Mouse (Mus musculus): ENCODE data around the gene Serinc4. TPM values are rescaled to one million over a fixed set of nuclear protein-coding genes. Genes with fewer than 3 reads are reported as not detected.

Gene Serinc4
- total and polyA plus RNA-seq, 3 experiments = 0.38 to 1.2 TPM; not detected in 1

DNA sequence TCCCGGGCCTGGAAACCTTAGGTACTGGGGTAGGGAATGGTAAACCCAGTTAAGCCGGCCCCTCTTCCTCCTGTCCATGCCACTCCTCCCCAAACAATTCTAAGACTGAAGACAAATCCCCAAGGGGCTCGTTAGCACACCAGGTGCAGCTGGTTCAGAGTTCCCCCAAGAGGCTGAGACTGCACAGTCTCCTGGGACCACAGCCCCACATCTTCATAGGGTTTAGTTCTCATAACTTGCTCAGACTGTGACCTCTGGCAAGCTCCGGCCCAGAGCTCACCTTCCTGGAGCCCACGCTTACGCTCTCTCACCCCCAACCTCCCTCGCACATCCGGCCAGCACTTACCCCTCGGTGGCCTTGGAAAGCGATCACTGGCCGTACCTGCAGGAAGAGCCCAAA, 14.8 kb downstream of the Serinc4 start:
- Histone ChIP-seq H3K9ac (ENCODE audit: control insufficient read depth, low read depth, low read length, poor library complexity, severe bottlenecking) (no peak overlapping the region), H3K79me2 (ENCODE audit: control insufficient read depth, insufficient read depth, low read length, poor library complexity) (no peaks in the 10 kb centered on the region), H3K27ac (ENCODE audit: control insufficient read depth, low read depth, low read length) (no peak overlapping the region), H3K9me3 (replicated peaks; ENCODE audit: insufficient read depth, low read length) (no peaks in the 10 kb centered on the region), H3K27me3 (ENCODE audit: control insufficient read depth in 1 of 2, insufficient read depth in 2 of 2, low read length in 2 of 2) (no peaks in the 10 kb centered on the region), H3K36me3 (ENCODE audit: control insufficient read depth in 1 of 2, insufficient read depth in 2 of 2, low read length in 2 of 2) (peaks cover 5 to 13% of the 10 kb centered on the region in 2 experiments; a peak in 3 of 4 replicates), H3K4me1 (ENCODE audit: control insufficient read depth in 1 of 2, insufficient read depth in 2 of 2, low read length in 2 of 2) (peaks cover 9 to 23% of the 10 kb centered on the region in 2 experiments), H3K4me3 (ENCODE audit: control insufficient read depth in 1 of 2, insufficient read depth in 1 of 2, low read depth in 2 of 2, low read length in 2 of 2) (no peak overlapping the region)
- no peak for TF ChIP-seq BHLHE40 (IDR thresholded peaks at IDR 0.05; ENCODE audit: borderline replicate concordance, low read depth, low read length)
- TF ChIP-seq ZC3H11A (IDR thresholded peaks at IDR 0.05; ENCODE audit: low read depth, low read length) = no peak
- no peak for TF ChIP-seq USF1 (IDR thresholded peaks at IDR 0.05; ENCODE audit: low read depth, low read length)
- no peak for TF ChIP-seq RCOR1 (IDR thresholded peaks at IDR 0.05; ENCODE audit: low read depth, low read length)
- TF ChIP-seq RAD21 (IDR thresholded peaks at IDR 0.05; ENCODE audit: low read depth, low read length) = no peak
- TF ChIP-seq POLR2AphosphoS2 (IDR thresholded peaks at IDR 0.05; ENCODE audit: low read length) = no peak
- no peak for TF ChIP-seq NELFE (IDR thresholded peaks at IDR 0.05; ENCODE audit: low read depth, low read length)
- TF ChIP-seq POLR2A (IDR thresholded peaks at IDR 0.05; ENCODE audit: control insufficient read depth in 1 of 2, insufficient read depth in 1 of 2, low read depth in 1 of 2, low read length in 2 of 2, poor library complexity in 1 of 2) = no peak
- no peak for TF ChIP-seq MAZ (IDR thresholded peaks at IDR 0.05; ENCODE audit: low read depth, low read length)
- TF ChIP-seq ZNF384 (IDR thresholded peaks at IDR 0.05; ENCODE audit: low read depth, low read length) = no peak
- no peak for TF ChIP-seq E2F4 (IDR thresholded peaks at IDR 0.05; ENCODE audit: borderline replicate concordance, low read depth, low read length)
- no peak for DNase-seq (ENCODE audit: low read depth, low spot score)

DNA sequence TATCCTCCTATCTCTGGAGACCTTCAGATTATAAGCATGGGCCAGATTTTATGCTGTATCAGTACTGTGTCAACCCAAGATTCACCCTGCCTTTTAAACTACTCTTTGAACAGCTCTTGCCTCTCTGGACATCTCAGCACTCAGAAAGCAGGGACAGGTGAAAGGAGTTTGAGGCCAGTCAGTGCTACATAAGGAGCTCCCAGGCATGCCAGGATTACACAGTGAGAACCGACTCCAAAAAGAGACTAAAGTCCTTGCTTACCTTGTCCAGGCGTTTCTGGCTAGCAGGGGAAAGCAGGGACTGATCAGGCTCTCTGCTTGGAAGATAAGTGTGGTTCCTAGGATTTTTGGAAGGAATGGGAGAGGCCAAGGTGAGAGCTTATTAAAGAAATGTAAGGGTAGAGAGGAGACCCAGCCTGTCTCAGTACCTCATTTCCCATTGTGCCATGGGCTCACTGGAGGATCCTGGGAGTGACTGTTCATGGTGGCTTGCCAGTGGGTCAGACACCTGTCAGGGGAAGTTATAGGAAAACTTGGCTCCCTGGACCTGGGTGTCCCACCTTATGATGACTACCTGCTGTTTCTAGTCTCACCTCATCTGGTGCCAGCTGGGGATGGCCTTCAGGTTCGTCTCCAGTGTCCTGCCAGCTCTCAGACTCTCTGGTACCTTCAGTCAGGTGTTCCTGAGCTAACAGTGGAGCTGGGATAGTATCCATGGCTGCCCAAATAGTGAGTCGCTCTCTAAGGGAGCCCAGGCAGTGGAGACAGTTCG, 15.6 kb downstream of the Serinc4 start:
- TF ChIP-seq ZMIZ1 (IDR thresholded peaks at IDR 0.05; ENCODE audit: low read depth, low read length) = no peak
- no peak for TF ChIP-seq JUND (IDR thresholded peaks at IDR 0.05; ENCODE audit: low read depth, low read length)
- TF ChIP-seq E2F4 (IDR thresholded peaks at IDR 0.05; ENCODE audit: borderline replicate concordance, low read depth, low read length) = no peak
- TF ChIP-seq NRF1 (IDR thresholded peaks at IDR 0.05; ENCODE audit: insufficient read depth, low read depth, low read length, poor library complexity, severe bottlenecking) = no peak
- TF ChIP-seq ELF1 (IDR thresholded peaks at IDR 0.05; ENCODE audit: low read depth, low read length) = no peak
- no peak for TF ChIP-seq RAD21 (IDR thresholded peaks at IDR 0.05; ENCODE audit: low read depth, low read length)
- TF ChIP-seq USF1 (IDR thresholded peaks at IDR 0.05; ENCODE audit: low read depth, low read length) = no peak
- no peak for TF ChIP-seq POLR2A (IDR thresholded peaks at IDR 0.05; ENCODE audit: control insufficient read depth in 1 of 2, insufficient read depth in 1 of 2, low read depth in 1 of 2, low read length in 2 of 2, poor library complexity in 1 of 2)
- no peak for TF ChIP-seq POLR2AphosphoS2 (IDR thresholded peaks at IDR 0.05; ENCODE audit: low read length)
- TF ChIP-seq GATA1 (IDR thresholded peaks at IDR 0.05; ENCODE audit: low read depth, low read length) = no peak
- TF ChIP-seq MAZ (IDR thresholded peaks at IDR 0.05; ENCODE audit: low read depth, low read length) = no peak
- TF ChIP-seq KAT2A (conservative IDR thresholded peaks at IDR 0.05; ENCODE audit: low read depth, low read length) = no peak
- TF ChIP-seq MEF2A (IDR thresholded peaks at IDR 0.05; ENCODE audit: extremely low read depth, insufficient replicate concordance, low read depth, low read length, poor library complexity, severe bottlenecking) = no peak
- TF ChIP-seq GABPA (IDR thresholded peaks at IDR 0.05; ENCODE audit: low read depth, low read length) = no peak
- TF ChIP-seq MAX (IDR thresholded peaks at IDR 0.05; ENCODE audit: low read length) = no peak
- TF ChIP-seq TCF12 (IDR thresholded peaks at IDR 0.05; ENCODE audit: low read depth, low read length) = no peak
- no peak for TF ChIP-seq MXI1 (IDR thresholded peaks at IDR 0.05; ENCODE audit: low read depth, low read length)
- no peak for TF ChIP-seq MAFK (IDR thresholded peaks at IDR 0.05; ENCODE audit: borderline replicate concordance, low read depth, low read length)
- Histone ChIP-seq H3K4me1 (ENCODE audit: control insufficient read depth in 1 of 2, insufficient read depth in 2 of 2, low read length in 2 of 2) (peaks cover 5 to 16% of the 10 kb centered on the region in 2 experiments), H3K9ac (ENCODE audit: control insufficient read depth, low read depth, low read length, poor library complexity, severe bottlenecking) (no peak overlapping the region), H3K36me3 (ENCODE audit: control insufficient read depth in 1 of 2, insufficient read depth in 2 of 2, low read length in 2 of 2) (peaks cover 5 to 8% of the 10 kb centered on the region in 2 experiments; a peak in 3 of 4 replicates), H3K27ac (ENCODE audit: control insufficient read depth, low read depth, low read length) (no peak overlapping the region), H3K79me2 (ENCODE audit: control insufficient read depth, insufficient read depth, low read length, poor library complexity) (no peaks in the 10 kb centered on the region), H3K9me3 (replicated peaks; ENCODE audit: insufficient read depth, low read length) (no peaks in the 10 kb centered on the region), H3K4me3 (ENCODE audit: control insufficient read depth in 1 of 2, insufficient read depth in 1 of 2, low read depth in 2 of 2, low read length in 2 of 2) (no peak overlapping the region), H3K27me3 (ENCODE audit: control insufficient read depth in 1 of 2, insufficient read depth in 2 of 2, low read length in 2 of 2) (no peaks in the 10 kb centered on the region)
- no peak for DNase-seq (ENCODE audit: low read depth, low spot score)
